Mouse (Mus musculus) gastrocnemius, adult 2 months (tissue): ENCODE results near the gene Wnt2. TPM values are rescaled to one million over a fixed set of nuclear protein-coding genes. Genes with fewer than 3 reads are reported as not detected.
A peak's percentile ranks its signal among the peaks of the same experiment; 100 is the strongest.

ENCODE experiments used
- DNase-seq: peaks from one replicate; pipeline ENCODE4 v3.0.0; 2022
- H3K27ac ChIP-seq: fragments of 200-600 bp; 2 replicates; pipeline ENCODE4 v1.8.1; 2022; ENCODE audit warnings: mild to moderate bottlenecking
- H3K4me3 ChIP-seq: fragments of 200-600 bp; 2 replicates; pipeline ENCODE4 v1.8.1; 2022; ENCODE audit warnings: mild to moderate bottlenecking, moderate library complexity
- CTCF ChIP-seq: fragments of 200-600 bp; IDR thresholded peaks from 2 replicates; pipeline ENCODE4 v1.8.1; 2022; ENCODE audit warnings: antibody characterized with exemption, mild to moderate bottlenecking, moderate library complexity
- intact Hi-C: fragments of 180-260 bp; cut with DNase I; formaldehyde crosslinking; loops from one replicate; pipeline ENCODE4 v1.15.1; 2025
- total RNA-seq, 2 experiments: library from RNA; stranded (reverse); gene quantifications; 2 replicates each; pipeline ENCODE4 v1.2.3; 2021

Gene Wnt2
- total RNA-seq, 2 experiments from 2014 or later: 0.31 to 0.59 TPM

DNA sequence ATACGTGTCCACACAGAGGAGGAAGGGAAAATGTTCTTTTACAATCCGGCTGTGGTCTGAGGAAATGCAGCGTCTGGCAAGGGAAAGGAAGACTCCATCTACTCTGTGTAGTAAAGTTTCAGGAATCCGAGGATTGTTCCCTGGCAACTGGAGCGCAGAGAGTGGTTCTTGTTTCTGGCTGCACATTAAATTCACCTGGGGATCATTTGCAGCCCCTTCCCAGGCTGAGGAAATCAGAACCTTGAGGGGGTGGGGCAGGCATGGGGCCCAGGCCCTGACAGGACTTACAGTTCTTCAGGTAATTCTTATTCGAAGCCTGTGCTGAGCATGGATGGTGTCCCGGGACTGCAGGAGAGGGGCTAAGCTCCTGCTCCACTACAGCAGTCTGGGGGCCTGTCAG lies 17.0 kb downstream of the Wnt2 start:
- no peak for TF ChIP-seq CTCF
- Histone ChIP-seq H3K27ac (no peak overlapping the region), H3K4me3 (no peak overlapping the region)
- no peak for DNase-seq
- intact Hi-C loops: no loop called here

- intact Hi-C loops: no loop called here
- Histone ChIP-seq H3K4me3 (no peak overlapping the region), H3K27ac (no peak overlapping the region)
- no peak for TF ChIP-seq CTCF
- DNase-seq: no peak
These were observed 23.0 kb downstream of the Wnt2 start for GRCm38 (mm10) chr6:18007356-18007755.

GRCm38 (mm10) chr6:18002065-18002464 lies 28.3 kb downstream of the Wnt2 start:
- Histone ChIP-seq H3K4me3 (no peak overlapping the region), H3K27ac (no peak overlapping the region)
- DNase-seq: no peak
- intact Hi-C loops: no loop called here
- TF ChIP-seq CTCF: no peak

GRCm38 (mm10) chr6:17998497-17998896 lies 31.9 kb downstream of the Wnt2 start:
- TF ChIP-seq CTCF: no peak
- no peak for DNase-seq
- no peak overlapping the region for H3K4me3 ChIP-seq
- intact Hi-C loops: no loop called here
- no peak overlapping the region for H3K27ac ChIP-seq

GRCm38 (mm10) chr6:17994956-17995790 lies 35.2 kb downstream of the Wnt2 start:
- H3K27ac ChIP-seq: no peak overlapping the region
- DNase-seq: no peak
- no peak for TF ChIP-seq CTCF
- intact Hi-C loops: no loop called here
- H3K4me3 ChIP-seq: no peak overlapping the region

- no peak for TF ChIP-seq CTCF
- Histone ChIP-seq H3K27ac (no peak overlapping the region), H3K4me3 (no peak overlapping the region)
- DNase-seq: peak; percentile 34
- intact Hi-C loops: no loop called here
These were observed 38.8 kb downstream of the Wnt2 start for GRCm38 (mm10) chr6:17991625-17992024.

- no peak for DNase-seq
- TF ChIP-seq CTCF: no peak
- H3K27ac ChIP-seq: no peak overlapping the region
- intact Hi-C loops: no loop called here
- no peak overlapping the region for H3K4me3 ChIP-seq
These were observed 40.0 kb downstream of the Wnt2 start for GRCm38 (mm10) chr6:17990173-17991028.

DNA sequence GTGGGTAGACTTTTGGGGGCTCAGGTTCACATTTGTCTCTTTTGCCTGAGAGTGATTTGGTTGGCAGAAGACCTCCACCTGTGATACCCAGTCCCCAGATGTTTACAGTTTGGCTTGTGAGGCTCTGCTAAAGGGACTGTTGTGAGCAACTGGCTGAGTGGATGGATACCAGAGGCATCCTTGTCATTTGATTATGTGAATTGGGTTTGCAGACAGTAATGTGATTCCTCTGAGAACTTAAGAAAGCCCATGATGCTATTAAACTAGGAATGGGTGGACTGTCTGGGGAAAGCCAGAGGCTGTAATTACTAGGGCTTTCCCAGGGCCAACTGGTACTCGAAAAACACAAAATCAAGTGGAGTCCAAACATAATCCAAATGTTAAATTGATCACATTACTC lies 51.0 kb downstream of the Wnt2 start:
- intact Hi-C loops: no loop called here
- TF ChIP-seq CTCF: no peak
- no peak overlapping the region for H3K4me3 ChIP-seq
- DNase-seq: no peak
- H3K27ac ChIP-seq: no peak overlapping the region

- no peak for DNase-seq
- Histone ChIP-seq H3K27ac (no peak overlapping the region), H3K4me3 (no peak overlapping the region)
- no peak for TF ChIP-seq CTCF
- intact Hi-C loops: no loop called here
These were observed 51.5 kb downstream of the Wnt2 start for GRCm38 (mm10) chr6:17978881-17979280.

DNA sequence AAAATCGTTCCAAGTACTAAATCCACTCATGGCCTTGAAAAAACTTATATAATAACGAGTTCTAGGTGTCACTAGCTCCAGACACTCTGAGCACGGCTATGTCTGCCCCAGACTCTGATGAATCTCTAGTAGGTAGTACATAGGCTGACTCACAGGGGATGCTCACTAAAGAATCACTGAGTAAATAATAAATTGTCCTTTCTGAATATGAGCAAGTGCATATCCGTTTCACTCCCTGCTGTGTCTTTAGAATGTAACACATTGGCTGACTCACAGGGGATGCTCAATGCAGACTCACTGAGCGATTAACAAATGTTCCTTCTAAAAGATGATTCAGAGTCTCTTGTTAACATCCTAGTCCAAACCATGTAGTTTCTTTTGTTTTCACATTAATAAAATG lies 52.1 kb downstream of the Wnt2 start:
- Histone ChIP-seq H3K4me3 (no peak overlapping the region), H3K27ac (no peak overlapping the region)
- DNase-seq: no peak
- TF ChIP-seq CTCF: no peak
- intact Hi-C loops: no loop called here

DNA sequence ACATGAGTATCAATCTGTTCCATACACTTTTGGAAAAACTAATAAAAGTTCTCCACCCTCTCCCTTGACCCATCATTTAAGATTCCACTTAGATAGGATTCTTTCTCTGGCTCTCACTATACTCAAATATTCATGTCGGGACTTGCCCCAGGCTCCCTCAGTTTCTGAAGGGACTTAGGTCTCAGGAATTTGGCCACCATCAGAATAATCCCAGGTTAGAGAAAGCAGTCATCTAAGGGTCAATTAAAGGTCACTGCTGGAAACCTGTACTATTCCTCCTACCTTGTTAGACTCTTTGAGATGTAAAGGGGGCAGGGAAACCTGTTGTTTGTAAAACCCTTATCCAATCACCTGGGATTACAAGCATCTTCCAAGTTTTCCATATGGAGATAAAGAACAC lies 53.2 kb downstream of the Wnt2 start:
- intact Hi-C loops: no loop called here
- DNase-seq: no peak
- Histone ChIP-seq H3K4me3 (no peak overlapping the region), H3K27ac (no peak overlapping the region)
- no peak for TF ChIP-seq CTCF

- H3K4me3 ChIP-seq: no peak overlapping the region
- no peak for DNase-seq
- no peak for TF ChIP-seq CTCF
- intact Hi-C loops: no loop called here
- no peak overlapping the region for H3K27ac ChIP-seq
These were observed 56.0 kb downstream of the Wnt2 start for GRCm38 (mm10) chr6:17974416-17974815.

DNA sequence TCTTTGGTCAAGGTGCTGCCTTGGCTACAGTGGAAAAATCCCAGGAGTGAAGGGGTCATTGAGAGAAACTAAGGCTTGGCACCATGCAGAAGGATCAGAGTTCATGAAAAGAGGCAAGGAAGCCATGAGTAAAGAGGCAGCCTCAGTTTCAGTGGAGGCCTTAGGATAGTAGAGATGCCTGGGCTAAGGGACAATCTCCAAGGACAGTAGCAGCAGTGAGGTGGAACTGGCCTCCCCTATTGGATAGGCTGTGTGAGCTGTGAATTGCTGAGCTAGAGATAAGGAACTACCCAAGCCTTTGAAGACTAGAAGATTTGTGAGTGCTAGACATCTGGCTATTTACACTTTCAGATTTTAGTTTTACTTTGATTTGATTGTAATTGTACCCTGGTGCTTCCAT lies 59.0 kb downstream of the Wnt2 start:
- no peak for TF ChIP-seq CTCF
- Histone ChIP-seq H3K27ac (no peak overlapping the region), H3K4me3 (no peak overlapping the region)
- DNase-seq: no peak
- intact Hi-C loops: no loop called here

DNA sequence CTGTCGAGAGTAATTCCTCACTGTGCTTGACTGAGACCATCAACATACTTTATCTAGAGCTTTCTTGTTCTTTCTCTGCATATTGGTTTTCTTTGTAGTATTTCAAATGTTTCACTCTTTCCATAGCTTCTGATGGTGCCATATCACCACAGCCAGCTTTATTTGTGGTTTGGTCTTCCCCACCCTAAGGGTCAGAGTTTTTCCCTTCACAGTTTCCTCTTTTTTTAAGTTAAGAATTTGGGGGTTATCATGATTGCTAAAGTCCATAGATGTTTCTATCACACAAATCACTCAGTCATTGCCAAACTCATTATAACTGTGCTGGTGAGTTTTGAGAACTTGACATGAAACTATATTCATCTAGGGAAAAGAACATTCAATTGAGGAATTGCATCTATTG lies 60.6 kb downstream of the Wnt2 start:
- Histone ChIP-seq H3K4me3 (no peak overlapping the region), H3K27ac (no peak overlapping the region)
- no peak for TF ChIP-seq CTCF
- intact Hi-C loops: no loop called here
- DNase-seq: no peak
